Mouse (Mus musculus) heart, embryonic 15.5 days (tissue): ENCODE measurements around the gene Ccdc116. TPM values are rescaled to one million over a fixed set of nuclear protein-coding genes. Genes with fewer than 3 reads are reported as not detected.
"Not testable (repeated sequence)": the region's sequence is repeated elsewhere in the genome, so short reads cannot be mapped to it uniquely, and the experiment has no call there.

Experiments used
- ATAC-seq: fragments of 200-750 bp; cut with Nextera tagmentation; replicated peaks from 2 replicates; pipeline ENCODE4 v1.8.0; 2017; ENCODE audit warnings: low read depth, moderate TSS enrichment; ENCODE audit not compliant: insufficient number of reproducible peaks, insufficient read depth, low FRiP score
- H3K27ac ChIP-seq: fragments of 300-500 bp; sonication (generic); 2 replicates; pipeline ENCODE4 v1.5.1; 2015; ENCODE audit warnings: mild to moderate bottlenecking, inconsistent platforms
- H3K27me3 ChIP-seq: fragments of 300-500 bp; sonication (generic); 2 replicates; pipeline ENCODE4 v1.6.1; 2015; ENCODE audit warnings: inconsistent platforms
- H3K36me3 ChIP-seq: fragments of 300-500 bp; sonication (generic); 2 replicates; pipeline ENCODE4 v1.6.1; 2015; ENCODE audit warnings: mild to moderate bottlenecking, inconsistent platforms
- H3K4me1 ChIP-seq: fragments of 300-500 bp; sonication (generic); replicated peaks from 2 replicates; pipeline ENCODE4 v1.6.1; 2015; ENCODE audit warnings: inconsistent platforms
- H3K4me2 ChIP-seq: fragments of 300-500 bp; sonication (generic); 2 replicates; pipeline ENCODE4 v1.6.1; 2015; ENCODE audit warnings: inconsistent platforms, mild to moderate bottlenecking, moderate library complexity
- H3K4me3 ChIP-seq: fragments of 300-500 bp; sonication (generic); 2 replicates; pipeline ENCODE4 v1.5.1; 2015; ENCODE audit warnings: mild to moderate bottlenecking, inconsistent platforms
- H3K9ac ChIP-seq: fragments of 300-500 bp; sonication (generic); 2 replicates; pipeline ENCODE4 v1.6.1; 2015; ENCODE audit warnings: mild to moderate bottlenecking, inconsistent platforms
- H3K9me3 ChIP-seq: fragments of 300-500 bp; sonication (generic); replicated peaks from 2 replicates; pipeline ENCODE4 v1.6.1; 2016; ENCODE audit warnings: inconsistent platforms
- WGBS: fragments of 180-500 bp; shearing (Covaris S2); methylation state at CpG from one replicate; pipeline ENCODE4 v1.1.7; 2015; ENCODE audit warnings: mixed read lengths; 5-methylcytosine and 5-hydroxymethylcytosine counted together
- polyA plus RNA-seq: library from polyadenylated mRNA; unstranded; fragments of >200 nt; fragmentation: Nextera tagmentation; extraction: Ambion mirVana; gene quantifications from 2 replicates; pipeline ENCODE4 v1.2.1, GENCODE M21; 2015

Gene Ccdc116
- 0.16 and 0.34 TPM in 2 replicates for polyA plus RNA-seq

DNA sequence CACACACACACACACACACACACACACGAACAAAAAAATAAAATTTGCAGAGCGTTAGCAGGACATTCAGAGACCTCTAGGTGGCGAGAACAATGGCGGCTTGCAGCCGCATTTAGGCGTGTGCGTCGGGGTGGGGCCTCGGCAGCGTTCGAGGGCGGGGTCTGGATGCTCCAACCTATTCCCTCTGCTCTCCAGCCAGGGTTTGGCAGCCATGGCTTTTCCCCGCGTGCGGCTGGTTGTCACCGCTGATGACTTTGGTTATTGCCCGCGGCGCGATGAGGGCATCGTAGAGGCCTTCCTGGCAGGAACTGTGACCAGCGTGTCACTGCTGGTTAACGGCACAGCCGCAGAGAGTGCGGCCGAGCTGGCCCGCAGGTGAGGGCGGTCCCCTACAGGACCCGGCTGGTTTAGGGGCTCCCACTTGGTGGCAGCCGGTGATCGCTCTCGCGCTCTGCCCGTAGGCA, at the start of gene Ccdc116:
Ccdc116 (minus strand) TSS at position 458 of the 464 bp plus-strand sequence.
- Histone ChIP-seq H3K4me2 (peak within 1 kb of the TSS; percentile 99), H3K4me3 (peak within 1 kb of the TSS; percentile 70), H3K27me3 (0 out of 2 replicates have a peak, but pooled peaks cover 3% of the 10 kb centered on the region), H3K4me1 (peaks cover 16% of the 10 kb centered on the region), H3K27ac (no peak within 1 kb of the TSS), H3K36me3 (no peaks in the 10 kb centered on the region), H3K9ac (peak within 1 kb of the TSS; percentile 58), H3K9me3 (no peaks in the 10 kb centered on the region)
- under 1% methylated on average over 34 of the region's 34 CpGs for WGBS
- ATAC-seq = peak; percentile 84

DNA sequence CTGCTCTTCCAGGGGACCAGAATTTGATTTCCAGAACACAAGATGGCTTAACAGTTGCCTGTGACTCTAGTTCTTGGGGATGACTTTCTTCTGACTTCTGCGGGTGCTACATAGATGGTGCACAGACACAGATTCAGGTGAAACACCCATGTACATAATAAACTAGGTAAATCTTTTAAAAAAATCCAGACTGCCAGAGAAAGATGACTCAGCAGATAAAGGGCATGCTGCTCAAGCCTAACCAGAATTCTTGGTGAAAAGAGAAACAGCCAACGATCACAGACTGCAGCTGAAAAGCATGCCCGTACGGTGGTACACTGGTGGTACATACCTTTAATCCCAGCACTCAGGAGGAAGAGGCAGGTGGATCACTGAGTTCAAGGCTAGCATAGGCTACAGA, 46.8 kb upstream of the Ccdc116 start:
- ATAC-seq = no peak
- Histone ChIP-seq H3K4me2 (no peak overlapping the region), H3K9me3 (no peaks in the 10 kb centered on the region), H3K4me3 (no peak overlapping the region), H3K4me1 (peaks cover 4% of the 10 kb centered on the region), H3K36me3 (no peaks in the 10 kb centered on the region), H3K27ac (no peak overlapping the region), H3K27me3 (no peaks in the 10 kb centered on the region), H3K9ac (no peak overlapping the region)
- WGBS = 84% methylated on average over 4 of the region's 4 CpGs

DNA sequence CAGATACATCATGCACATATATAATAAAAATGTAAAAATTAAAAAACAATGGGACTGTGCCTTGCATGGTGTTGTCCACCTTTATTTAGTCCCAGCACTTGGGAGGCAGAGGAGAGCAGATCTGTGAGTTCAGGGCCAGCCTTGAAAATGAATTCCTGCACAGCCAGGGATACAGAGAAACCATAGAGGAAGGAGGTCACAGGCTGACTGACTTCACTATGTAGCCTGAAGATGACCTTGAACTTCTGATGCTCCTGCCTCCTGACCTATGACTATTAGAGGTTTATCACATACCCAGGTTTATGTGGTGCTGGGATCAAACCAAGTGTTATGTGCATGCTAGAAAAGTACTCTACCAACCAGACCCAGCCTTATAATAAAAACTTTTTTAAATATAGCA, 38.4 kb upstream of the Ccdc116 start:
- peaks cover 8% of the 10 kb centered on the region for H3K36me3 ChIP-seq
- H3K27ac ChIP-seq = no peak overlapping the region
- no peak overlapping the region for H3K4me2 ChIP-seq
- H3K4me3 ChIP-seq = no peak overlapping the region
- no peak overlapping the region for H3K9ac ChIP-seq
- ATAC-seq = no peak
- no peaks in the 10 kb centered on the region for H3K27me3 ChIP-seq
- H3K9me3 ChIP-seq = no peaks in the 10 kb centered on the region
- H3K4me1 ChIP-seq = peaks cover 9% of the 10 kb centered on the region; the same call in 1 of the 2 replicates

DNA sequence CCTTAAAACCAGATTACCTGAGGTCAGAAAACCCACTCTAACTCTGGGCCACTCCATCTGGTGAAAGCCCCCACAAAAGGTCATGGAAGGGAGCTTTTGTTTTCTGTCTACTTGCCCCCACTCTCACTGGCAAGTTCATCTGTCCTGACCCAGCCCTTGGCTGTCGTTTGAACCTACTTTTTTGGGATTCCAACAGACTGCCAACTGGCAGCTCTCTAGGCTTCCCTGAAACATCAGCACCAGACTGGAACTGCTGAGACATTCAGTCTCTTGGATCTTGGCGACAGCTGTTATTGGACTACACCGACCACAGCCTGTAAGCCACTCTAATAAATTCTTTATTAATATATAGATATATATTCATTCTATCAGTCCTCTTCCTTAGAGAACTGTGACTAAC, 36.0 kb upstream of the Ccdc116 start:
- Histone ChIP-seq H3K4me3 (no peak overlapping the region), H3K36me3 (peaks cover 8% of the 10 kb centered on the region), H3K27ac (no peak overlapping the region), H3K4me1 (peaks cover 9% of the 10 kb centered on the region; the same call in 1 of the 2 replicates), H3K4me2 (no peak overlapping the region), H3K9me3 (no peaks in the 10 kb centered on the region), H3K27me3 (no peaks in the 10 kb centered on the region), H3K9ac (no peak overlapping the region)
- WGBS = 81% methylated on average over 3 of the region's 3 CpGs
- no peak for ATAC-seq

DNA sequence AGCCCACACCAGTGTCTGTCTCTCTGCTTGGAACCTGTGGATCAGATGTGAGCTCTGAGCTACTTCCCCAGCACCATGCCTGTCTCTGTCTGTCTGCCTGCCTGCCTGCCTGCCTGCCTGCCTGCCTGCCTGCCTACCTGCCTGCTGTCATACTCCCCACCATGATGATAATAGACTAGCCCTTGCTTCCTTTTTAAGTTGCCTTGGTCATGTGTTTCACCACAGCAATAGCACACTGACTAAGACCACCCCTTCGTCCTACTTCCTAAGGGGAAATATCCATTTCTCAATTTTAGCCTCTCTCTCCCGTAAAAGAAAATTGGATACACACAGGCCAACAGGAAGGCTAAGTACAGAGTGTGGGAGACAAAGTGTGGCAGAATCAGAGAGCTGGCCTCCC, 35.1 kb upstream of the Ccdc116 start:
- no peak overlapping the region for H3K27ac ChIP-seq
- H3K9me3 ChIP-seq = no peaks in the 10 kb centered on the region
- H3K27me3 ChIP-seq = no peaks in the 10 kb centered on the region
- no peak overlapping the region for H3K4me3 ChIP-seq
- peaks cover 8% of the 10 kb centered on the region for H3K36me3 ChIP-seq
- WGBS = 85% methylated on average over 2 of the region's 2 CpGs
- H3K4me2 ChIP-seq = no peak overlapping the region
- no peak overlapping the region for H3K9ac ChIP-seq
- H3K4me1 ChIP-seq = peaks cover 9% of the 10 kb centered on the region; the same call in 1 of the 2 replicates
- no peak for ATAC-seq

DNA sequence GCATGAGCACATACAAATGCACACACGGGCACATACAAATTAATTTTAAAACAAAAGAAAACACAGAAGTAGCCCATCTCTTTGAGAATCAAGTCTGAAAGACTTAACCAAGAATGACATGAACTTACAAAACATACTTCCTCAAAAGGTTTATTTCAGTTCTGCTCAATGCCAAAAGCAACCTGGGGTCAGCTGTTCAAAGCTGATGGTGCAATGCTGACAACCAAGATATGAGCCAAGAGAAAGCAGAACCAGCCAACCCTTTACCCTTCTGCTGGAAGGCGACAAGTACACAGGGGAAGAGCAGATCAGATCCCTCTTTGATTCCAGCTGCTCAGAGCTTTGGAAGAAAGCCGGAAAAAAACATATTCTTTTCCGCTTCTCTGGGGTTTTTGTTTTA, 34.4 kb upstream of the Ccdc116 start:
- Histone ChIP-seq H3K9me3 (no peaks in the 10 kb centered on the region), H3K4me1 (peaks cover 13% of the 10 kb centered on the region), H3K9ac (no peak overlapping the region), H3K27ac (peak overlapping the region; percentile 1; the same call in 1 of the 2 replicates), H3K36me3 (peaks cover 8% of the 10 kb centered on the region), H3K4me2 (no peak overlapping the region), H3K4me3 (no peak overlapping the region), H3K27me3 (no peaks in the 10 kb centered on the region)
- 61% methylated on average over 4 of the region's 4 CpGs for WGBS
- no peak for ATAC-seq

DNA sequence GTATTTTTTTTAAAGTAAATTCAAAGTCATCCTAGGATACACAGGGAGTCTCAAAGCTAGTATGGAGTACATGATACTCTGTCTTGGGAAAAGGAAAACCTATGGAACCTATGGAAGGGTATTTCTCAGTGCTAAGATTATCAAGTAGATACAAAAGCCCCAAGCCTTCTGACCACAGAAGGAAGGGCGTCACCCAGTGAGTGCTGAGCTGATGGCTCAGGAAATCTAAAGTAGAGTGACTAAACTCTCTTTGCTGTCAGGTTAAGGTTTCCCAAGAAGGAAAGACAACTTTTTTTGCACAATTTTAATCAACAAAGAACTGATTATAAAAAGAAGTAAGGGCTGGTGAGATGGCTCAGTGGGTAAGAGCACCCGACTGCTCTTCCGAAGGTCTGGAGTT, 32.7 kb upstream of the Ccdc116 start:
- peaks cover 13% of the 10 kb centered on the region; the same call in 1 of the 2 replicates for H3K4me1 ChIP-seq
- no peaks in the 10 kb centered on the region for H3K27me3 ChIP-seq
- no peaks in the 10 kb centered on the region for H3K9me3 ChIP-seq
- H3K36me3 ChIP-seq = peaks cover 12% of the 10 kb centered on the region
- no peak overlapping the region for H3K4me2 ChIP-seq
- H3K27ac ChIP-seq = no peak overlapping the region
- WGBS = 96% methylated on average over 3 of the region's 3 CpGs
- ATAC-seq = no peak
- no peak overlapping the region for H3K9ac ChIP-seq
- no peak overlapping the region for H3K4me3 ChIP-seq

DNA sequence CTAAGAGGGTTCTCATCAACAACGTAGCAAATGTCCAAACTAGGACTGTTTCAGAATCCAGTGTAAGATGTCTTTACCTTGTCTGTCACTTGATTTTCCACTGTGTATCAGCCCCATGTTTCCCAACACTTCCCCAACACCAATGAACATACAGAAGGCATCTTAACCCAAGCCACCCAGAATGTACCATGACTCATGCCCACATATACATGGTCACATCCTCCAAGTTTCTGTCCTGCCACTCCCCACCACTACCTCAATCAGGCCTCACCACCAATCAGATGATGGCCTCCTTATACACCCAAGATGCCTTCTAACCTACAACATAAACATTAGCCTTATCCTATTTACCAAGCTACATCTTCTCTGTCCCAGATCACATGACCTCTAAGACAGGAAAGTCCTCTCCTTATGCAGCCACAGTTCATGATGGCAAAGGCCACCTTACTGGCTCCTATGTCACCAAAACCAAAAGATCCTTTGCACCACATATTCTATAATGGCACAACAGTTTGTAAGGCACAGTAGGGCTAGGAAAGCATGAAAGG, 30.7 kb upstream of the Ccdc116 start:
- no peak for ATAC-seq
- 96% methylated on average over 1 of the region's 1 CpGs for WGBS
- Histone ChIP-seq H3K4me3 (no peak overlapping the region), H3K4me2 (no peak overlapping the region), H3K4me1 (peaks cover 11% of the 10 kb centered on the region; the same call in 1 of the 2 replicates), H3K27ac (no peak overlapping the region), H3K36me3 (peaks cover 30% of the 10 kb centered on the region), H3K27me3 (no peaks in the 10 kb centered on the region), H3K9ac (no peak overlapping the region), H3K9me3 (no peaks in the 10 kb centered on the region)

DNA sequence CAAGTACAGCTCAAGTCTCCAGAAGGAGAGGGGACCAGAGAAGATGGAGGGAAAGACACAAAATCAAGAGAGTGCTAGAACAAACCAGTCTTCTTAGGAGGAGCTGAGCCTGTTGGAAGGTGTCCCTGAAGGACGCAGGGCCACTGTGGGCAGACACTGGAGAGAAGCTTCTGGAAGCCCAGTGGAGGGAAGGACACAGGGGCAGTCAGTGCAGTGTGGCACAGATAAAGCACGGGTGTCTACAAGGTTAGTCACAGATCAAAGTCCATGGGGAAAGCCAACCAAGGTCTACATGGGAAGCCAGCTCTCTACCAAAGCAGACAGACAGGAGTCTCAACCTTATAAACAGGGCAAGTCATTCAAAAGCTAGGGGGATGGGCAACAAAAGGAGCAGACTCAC, 28.7 kb upstream of the Ccdc116 start:
- Histone ChIP-seq H3K27me3 (no peaks in the 10 kb centered on the region), H3K9ac (no peak overlapping the region), H3K4me3 (no peak overlapping the region), H3K27ac (no peak overlapping the region), H3K9me3 (no peaks in the 10 kb centered on the region), H3K4me1 (peaks cover 5% of the 10 kb centered on the region; the same call in 1 of the 2 replicates), H3K4me2 (no peak overlapping the region), H3K36me3 (peaks cover 39% of the 10 kb centered on the region)
- ATAC-seq = no peak
- 74% methylated on average over 2 of the region's 2 CpGs for WGBS

DNA sequence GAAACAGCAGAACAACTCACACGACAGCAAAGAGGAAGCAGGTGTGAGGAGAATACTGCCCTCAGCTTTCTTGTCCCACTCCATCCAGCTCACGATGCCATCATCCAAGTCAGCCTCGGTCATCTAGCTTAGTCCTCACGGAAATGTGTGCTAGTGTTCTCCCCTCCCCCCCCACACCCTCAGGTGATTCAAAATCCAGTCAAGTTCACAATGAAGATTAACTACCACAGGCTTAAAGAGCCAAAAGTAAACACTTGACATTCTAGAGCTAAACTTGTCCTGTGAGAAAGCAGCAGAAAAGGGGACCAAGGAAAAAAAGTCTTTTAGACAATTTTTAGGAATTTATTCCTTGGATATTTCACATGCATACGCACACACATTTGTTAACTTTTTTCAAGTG, 21.0 kb upstream of the Ccdc116 start:
- no peaks in the 10 kb centered on the region for H3K4me1 ChIP-seq
- no peak overlapping the region for H3K9ac ChIP-seq
- no peaks in the 10 kb centered on the region for H3K9me3 ChIP-seq
- H3K27ac ChIP-seq = no peak overlapping the region
- 91% methylated on average over 5 of the region's 5 CpGs for WGBS
- no peak overlapping the region for H3K4me2 ChIP-seq
- H3K27me3 ChIP-seq = no peaks in the 10 kb centered on the region
- H3K36me3 ChIP-seq = peaks cover 39% of the 10 kb centered on the region
- H3K4me3 ChIP-seq = no peak overlapping the region
- ATAC-seq = no peak

DNA sequence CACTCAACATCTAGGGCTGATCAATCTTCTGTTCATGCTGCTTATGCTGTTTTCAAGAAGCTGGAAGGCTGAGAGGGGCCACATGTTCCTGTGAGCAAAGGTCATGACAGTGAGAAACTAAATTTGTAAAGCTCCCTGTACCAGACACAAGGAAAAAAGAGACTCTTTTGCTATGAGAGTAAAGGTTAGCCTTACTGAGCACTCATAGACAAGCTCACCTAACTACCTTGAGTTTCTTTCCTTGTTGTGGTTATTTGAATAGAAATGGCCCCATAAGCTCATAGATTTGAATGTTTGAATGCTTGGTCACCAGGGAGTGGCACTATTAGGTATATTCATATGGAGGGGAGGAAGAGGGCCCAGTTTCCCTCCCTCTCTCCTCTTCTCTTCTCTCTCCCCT, 20.1 kb upstream of the Ccdc116 start:
- peaks cover 31% of the 10 kb centered on the region for H3K36me3 ChIP-seq
- no peaks in the 10 kb centered on the region for H3K9me3 ChIP-seq
- H3K4me2 ChIP-seq = no peak overlapping the region
- no peak overlapping the region for H3K27ac ChIP-seq
- no peak overlapping the region for H3K9ac ChIP-seq
- no peak for ATAC-seq
- no peaks in the 10 kb centered on the region for H3K27me3 ChIP-seq
- H3K4me1 ChIP-seq = no peaks in the 10 kb centered on the region
- H3K4me3 ChIP-seq = no peak overlapping the region

DNA sequence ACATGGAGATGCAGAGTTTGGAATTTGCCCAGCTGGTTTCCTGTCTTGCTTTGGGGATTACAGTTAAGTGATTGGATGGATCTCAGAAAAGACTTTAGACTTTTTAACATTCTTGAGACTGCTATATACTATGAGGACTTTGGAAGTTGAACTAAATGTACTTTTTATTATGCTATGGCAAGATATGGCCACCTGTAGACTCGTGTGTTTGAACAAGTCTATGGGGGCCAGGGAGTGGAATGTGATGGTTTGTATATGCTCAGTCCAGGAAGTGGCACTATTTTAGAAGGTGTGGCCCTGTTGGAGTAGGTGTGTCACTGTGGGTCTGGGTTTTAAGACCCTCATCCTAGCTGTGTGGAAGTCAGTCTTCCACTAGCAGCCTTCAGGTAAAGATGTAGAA, 18.4 kb upstream of the Ccdc116 start:
- not testable (repeated sequence) for H3K9me3 ChIP-seq, H3K9ac ChIP-seq, H3K27me3 ChIP-seq, H3K4me2 ChIP-seq, ATAC-seq, H3K4me3 ChIP-seq, H3K27ac ChIP-seq, H3K4me1 ChIP-seq
- 89% methylated on average over 1 of the region's 1 CpGs for WGBS
- H3K36me3 ChIP-seq = peaks cover 27% of the 10 kb centered on the region
